Mouse (Mus musculus): ENCODE data around the gene Cfap74.
"Not testable (repeated sequence)": the region's sequence is repeated elsewhere in the genome, so short reads cannot be mapped to it uniquely, and the experiment has no call there.

Cfap74 gene

DNA sequence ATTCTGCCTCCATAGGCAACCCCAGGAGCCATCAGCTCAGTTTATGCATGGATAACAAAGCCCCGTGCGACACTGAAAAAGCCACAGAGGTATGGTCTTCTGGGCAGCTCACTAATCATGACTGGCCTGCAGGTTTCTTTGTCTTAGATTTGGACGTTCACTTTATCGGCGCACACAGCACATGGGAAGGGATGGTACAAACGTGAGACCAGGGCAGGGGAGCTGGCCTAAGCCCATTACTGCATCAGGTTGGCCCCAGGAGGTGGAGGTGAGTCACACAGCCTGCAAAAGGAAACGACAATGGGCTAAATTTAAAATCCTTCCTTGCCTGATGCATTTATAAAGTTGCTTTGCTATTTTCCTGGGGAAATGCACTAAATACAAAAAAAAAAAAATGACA is 7.9 kb upstream of the Cfap74 start:
- ATAC-seq (ENCODE audit: insufficient number of reproducible peaks, low FRiP score, low TSS enrichment) = no peak

DNA sequence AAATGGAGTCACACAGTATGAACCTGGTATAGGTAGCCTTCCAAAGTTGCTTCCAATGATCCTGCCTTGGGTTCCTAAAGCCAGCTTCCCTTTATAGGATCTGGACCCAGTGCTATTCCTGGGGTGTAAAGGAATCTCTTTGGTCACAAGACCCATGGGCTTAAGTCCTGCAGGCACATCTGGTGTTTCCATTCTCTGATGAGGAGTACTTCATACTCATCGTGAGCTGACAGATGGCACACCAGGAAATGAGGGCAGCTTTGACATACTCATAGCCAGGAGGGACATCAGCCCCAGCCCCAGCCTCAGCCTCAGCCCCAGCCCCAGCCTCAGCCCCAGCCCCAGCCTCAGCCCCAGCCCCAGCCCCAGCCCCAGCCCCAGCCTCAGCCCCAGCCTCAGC is 6.5 kb upstream of the Cfap74 start:
- ATAC-seq (ENCODE audit: insufficient number of reproducible peaks, low FRiP score, low TSS enrichment) = no peak

DNA sequence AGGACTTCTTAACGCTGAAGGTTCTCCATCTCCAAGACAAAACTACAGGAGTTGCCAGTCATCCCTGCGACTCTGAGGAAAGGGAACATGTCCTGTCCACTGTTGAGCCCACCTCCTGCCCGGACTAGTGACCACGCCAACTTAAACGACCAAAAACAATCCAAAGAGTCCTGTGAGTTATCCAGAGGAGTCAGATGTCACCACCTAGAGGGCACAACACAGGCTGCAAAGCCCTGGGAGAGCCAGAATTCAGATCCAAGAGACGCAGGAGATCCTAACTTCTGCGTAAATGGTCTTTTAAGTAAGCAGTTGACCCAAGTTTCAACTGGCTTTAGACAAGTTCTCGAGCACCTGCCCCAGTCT is 314 bp upstream of the Cfap74 start:
- no peak for ATAC-seq (ENCODE audit: insufficient number of reproducible peaks, low FRiP score, low TSS enrichment)

DNA sequence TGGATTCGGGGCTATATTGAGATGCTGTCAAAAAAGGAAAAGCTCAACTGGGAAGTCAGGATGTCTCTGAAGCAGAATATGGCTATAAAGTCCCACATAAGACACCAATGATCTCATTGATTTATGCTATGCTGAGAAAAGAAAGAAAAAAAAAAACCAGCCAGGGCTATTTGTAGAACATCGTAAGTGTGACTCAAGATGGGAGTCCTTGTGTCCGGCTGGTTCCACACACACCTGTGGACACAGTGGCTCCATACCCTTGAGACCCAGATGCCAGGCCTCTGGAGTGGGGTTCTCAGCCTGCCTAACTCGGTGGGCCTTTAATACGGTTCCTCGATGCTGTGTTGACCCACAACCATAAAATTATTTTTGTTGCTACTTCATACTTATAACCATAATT is 3.1 kb downstream of the Cfap74 start:
- no peak for ATAC-seq (ENCODE audit: insufficient number of reproducible peaks, low FRiP score, low TSS enrichment)

DNA sequence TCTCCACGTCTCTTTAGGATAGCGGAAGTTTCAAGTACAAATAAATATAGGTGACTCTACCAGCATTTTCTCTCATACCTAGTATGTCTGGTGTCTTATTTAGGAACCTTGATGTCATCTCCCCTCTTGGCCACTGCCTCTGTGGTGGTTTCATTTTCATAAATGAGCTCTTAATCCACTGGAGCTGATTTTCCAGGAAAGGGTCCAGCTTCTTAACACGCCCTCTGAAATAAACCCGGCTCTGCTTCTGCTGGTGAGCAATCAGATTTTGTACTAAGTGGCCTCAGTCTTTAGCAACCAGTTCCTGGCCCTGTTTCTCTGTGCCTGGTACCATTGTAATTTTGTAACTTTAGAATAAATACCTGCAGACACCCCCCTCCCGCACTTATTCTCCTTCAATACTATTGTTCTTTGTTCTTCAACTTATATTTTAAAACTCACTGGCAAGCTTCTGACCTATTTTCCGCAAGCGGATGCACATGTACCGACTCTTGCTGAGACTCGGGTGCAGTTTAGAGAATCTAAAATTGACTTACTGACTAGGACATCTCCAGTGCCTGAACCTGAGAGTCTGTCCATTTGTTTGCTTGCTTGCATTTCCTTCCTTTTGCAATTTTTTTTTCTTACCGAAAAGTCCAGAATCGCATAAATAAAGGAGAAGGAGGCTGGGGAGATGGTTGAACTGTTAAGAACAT is 4.8 kb downstream of the Cfap74 start:
- ATAC-seq (ENCODE audit: insufficient number of reproducible peaks, low FRiP score, low TSS enrichment) = no peak

DNA sequence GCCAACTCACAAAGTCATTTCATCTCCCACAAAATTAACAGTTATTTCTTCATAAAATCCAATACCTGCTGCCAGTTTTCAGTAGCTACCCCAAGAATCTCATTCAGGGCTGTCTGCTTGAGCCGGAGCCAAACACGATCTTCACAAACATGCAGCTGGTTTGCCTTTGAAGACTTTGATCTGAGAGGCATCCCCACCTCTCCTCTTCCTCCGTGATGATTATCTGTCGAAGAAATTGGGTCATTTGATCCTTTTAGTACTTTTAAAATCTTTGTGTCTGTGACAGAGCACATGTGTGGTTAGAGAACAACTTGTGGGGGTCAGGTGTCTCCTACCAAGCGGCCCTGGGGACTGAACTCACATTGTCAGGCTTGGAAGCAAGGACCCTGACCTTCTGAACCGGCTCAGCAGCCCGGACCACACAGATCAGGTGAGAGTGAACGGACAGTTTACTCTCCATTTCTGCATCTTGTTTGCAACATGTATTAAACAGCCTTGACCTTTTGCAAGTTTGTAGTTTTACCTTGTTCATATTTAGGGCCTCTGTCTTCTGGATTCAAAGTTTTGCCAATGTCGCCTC is 5.8 kb downstream of the Cfap74 start:
- no peak for ATAC-seq (ENCODE audit: insufficient number of reproducible peaks, low FRiP score, low TSS enrichment)

DNA sequence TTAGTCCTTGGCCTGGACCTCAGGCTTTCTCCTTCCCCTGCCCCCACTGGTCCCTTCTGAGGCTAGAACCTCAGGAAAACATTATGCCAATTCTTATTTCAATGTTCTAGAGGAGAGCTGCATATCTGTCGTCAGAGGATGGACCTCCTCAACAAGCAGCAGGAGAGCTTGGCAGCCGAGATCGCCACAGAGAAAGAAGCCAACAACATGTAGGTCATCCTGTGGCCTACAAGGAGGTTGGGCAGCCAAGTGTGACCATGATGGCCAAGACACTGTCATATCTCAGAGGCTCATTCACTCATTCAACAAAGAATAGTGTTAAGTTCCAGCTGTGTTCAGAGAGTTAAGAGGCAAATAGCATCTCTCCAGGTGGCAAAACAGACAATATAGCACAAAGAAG is 11.1 kb downstream of the Cfap74 start:
- ATAC-seq (ENCODE audit: insufficient number of reproducible peaks, low FRiP score, low TSS enrichment) = peak; percentile 78; the same call in 1 of the 2 replicates

DNA sequence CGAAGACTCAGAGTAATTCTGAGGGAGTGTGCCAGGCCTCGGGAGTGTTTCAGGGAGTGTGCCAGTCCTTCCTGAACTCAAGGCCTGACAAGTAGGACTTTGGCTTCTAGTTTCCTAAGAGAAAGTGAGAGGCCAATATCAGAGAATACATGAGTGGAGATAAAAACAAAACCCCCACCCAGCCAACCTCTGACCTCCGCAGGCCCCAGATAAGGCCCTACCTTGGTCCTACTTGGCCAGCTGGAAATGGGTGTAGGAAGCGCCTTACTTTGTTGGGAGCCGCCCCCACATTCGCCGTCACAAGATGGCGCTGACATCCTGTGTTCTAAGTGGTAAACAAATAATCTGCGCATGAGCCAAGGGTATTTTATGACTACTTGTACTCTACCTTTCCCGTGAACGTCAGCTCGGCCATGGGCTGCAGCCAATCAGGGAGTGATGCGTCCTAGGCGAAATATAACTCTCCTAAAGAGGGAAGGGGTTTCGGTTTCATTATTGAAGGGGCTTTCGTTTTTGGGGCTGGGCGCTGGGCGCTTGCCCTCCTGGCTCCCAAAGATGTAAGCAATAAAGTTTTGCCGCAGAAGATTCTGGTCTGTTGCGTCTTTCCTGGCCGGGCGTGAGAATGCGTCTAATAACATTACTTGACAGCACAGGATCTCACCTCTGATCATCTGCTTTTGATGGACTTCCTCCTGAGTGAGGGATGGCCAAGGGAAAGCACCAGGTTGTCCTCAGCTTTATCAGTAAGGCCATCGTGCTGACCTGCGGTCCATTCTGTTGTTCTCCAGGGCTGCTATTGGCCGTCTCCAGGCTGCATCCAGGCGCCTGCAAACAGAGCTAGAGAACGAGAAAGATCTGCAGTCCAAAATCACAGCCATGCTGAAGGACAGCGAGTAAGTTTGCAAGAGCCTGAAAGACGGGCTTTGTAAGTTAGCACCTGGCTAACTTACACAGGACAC is 12.7 kb downstream of the Cfap74 start:
- ATAC-seq (ENCODE audit: insufficient number of reproducible peaks, low FRiP score, low TSS enrichment) = not testable (repeated sequence)

DNA sequence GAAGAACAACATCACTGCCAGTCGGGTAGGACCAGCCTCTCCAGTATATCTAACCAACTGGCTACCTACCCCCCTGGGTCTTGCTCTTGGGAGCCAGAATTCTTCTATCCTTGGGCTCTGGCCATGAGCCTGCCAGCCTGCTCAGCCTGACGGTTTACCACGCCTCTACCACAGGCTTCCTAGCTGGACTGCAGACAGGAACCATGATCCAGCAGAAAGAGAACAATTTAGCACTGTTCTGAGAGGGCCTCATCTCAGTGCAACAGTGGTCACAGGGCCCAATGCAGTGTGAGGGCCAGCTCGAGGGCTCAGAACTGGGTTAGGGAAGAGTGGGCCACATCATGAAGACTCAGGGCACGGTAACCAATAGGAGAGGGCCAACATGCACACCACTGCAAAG is 15.0 kb downstream of the Cfap74 start:
- ATAC-seq (ENCODE audit: insufficient number of reproducible peaks, low FRiP score, low TSS enrichment) = no peak

DNA sequence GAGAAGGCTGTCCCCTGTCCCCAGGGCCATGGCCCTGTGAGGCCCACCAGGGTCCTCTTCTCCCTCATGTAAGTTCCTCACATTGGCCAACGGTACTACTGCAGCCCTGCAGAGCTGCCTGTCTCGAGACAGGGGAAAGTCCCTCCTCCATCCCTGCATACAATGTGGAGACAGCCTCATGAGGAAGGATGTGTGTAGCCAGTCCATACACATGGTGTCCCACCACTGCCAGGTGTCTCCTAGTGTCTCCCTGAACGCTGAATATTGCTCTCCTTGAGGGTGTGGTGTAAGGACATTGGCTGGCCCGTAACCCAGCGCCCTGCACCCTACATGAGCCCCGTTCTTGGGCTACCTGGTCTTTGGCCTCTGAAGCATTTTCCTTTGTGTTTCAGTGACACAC is 17.3 kb downstream of the Cfap74 start:
- no peak for ATAC-seq (ENCODE audit: insufficient number of reproducible peaks, low FRiP score, low TSS enrichment)

DNA sequence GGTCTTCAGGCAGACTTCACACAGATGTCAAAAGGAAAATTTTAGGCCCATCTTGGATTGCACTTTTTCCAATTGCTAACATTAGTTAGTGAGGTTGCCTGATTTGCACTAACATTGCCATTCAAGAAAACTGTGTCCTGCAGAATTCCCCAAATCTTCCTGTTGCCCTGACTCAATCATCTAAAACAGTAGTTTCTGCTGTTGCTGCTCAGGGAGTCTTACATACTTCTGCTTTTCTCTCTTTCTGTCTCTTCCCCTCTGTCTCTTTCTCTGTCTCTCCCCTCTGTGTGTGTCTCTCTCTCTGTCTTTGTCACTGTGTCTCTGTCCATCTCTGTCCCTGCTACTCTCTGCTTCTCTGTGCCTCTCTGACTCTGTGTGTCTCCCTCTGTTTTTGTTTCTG is 19.5 kb downstream of the Cfap74 start:
- no peak for ATAC-seq (ENCODE audit: insufficient number of reproducible peaks, low FRiP score, low TSS enrichment)

DNA sequence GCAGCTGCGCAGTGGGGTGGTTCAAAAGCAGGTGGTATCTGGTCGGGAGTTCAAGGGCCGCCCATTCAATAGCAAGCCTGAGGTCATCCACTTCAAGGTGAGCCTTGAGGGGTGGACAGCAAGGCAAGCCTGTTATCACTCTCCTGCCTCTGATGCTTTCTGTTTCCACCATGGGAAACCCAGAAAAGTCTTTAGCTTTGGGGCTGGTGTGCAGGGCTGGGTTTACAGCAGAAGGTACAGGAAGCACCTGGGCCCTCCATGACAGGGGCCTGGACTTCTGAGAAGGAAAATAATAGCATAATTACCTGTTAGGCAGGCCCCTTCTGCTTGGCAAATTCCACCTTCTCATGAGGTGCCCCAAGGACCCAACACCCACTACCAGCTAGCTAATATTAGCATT is 20.2 kb downstream of the Cfap74 start:
- ATAC-seq (ENCODE audit: insufficient number of reproducible peaks, low FRiP score, low TSS enrichment) = no peak

DNA sequence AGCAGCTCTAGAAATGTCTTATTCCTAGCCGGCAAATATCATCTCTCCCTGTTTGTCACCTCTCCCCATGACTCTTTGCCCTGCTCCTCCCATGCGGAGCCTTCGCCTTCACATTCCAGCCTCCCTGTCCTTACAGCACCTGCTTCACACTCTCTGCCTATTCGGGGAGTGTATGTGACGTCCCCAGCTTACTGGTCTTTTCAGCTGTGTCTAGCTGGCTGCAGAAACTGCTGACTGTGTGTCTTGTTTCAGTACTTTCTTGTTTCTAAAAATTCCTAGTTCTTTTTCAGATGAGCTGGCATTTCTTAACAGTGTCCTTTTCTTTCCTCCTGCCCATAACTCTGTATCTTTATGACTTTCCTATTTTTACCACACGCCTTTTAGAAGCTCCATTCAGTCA is 23.4 kb downstream of the Cfap74 start:
- ATAC-seq (ENCODE audit: insufficient number of reproducible peaks, low FRiP score, low TSS enrichment) = no peak

DNA sequence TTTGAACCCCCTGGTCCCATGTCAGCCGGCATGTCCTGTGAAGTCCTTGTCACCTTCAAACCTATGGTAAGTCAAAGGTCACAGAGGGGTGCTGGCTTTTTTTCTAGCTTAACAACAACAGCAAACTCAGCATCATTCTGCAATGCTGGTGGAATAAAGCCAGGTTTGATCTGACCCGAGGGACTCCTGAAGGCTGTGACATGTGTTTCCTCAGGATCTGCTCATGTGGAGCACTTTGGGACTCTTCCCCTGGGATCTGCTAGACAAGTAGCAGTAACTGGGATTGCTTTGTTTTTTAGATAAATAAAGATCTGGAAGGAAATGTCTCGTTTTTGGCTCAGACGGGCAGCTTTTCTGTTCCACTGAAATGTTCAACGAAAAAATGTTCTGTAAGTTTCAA is 25.0 kb downstream of the Cfap74 start:
- ATAC-seq (ENCODE audit: insufficient number of reproducible peaks, low FRiP score, low TSS enrichment) = no peak

DNA sequence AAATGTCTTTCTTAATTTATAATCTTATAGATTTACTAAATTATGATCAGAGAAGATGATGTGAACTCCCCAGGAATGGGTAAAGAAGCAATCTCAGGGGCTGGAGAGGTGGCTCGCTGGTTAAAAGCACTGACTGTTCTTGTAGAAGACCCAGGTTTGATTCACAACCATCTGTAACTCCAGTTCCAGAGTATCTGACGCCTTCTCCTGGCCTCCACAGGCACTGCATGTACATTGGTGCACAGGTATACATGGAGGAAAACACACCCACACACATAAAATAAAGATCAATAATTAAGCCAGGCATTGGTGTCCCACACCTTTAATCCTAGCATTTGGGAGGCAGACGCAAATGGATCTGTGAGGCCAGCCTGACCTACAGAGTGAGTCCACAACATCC is 33.8 kb downstream of the Cfap74 start:
- no peak for ATAC-seq (ENCODE audit: insufficient number of reproducible peaks, low FRiP score, low TSS enrichment)

DNA sequence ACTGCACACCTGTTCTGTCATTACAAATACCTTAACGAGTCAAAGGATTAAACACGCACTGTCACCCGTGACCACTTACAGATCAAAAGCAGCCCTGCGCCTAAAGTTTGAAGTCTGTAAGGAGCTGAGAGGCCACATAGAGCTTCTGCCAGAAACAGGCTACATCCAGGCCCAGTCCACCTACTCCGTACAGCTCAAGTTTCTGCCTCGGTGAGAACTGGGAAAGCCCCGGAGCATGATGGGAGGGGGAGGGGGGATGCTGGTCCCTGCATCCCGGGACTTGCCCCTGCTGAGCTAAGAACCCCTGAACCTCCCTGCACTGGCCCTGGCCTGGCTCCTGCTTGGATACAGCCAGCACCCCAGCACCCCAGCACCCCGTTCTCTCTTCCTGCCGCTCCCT is 42.6 kb downstream of the Cfap74 start:
- no peak for ATAC-seq (ENCODE audit: insufficient number of reproducible peaks, low FRiP score, low TSS enrichment)

DNA sequence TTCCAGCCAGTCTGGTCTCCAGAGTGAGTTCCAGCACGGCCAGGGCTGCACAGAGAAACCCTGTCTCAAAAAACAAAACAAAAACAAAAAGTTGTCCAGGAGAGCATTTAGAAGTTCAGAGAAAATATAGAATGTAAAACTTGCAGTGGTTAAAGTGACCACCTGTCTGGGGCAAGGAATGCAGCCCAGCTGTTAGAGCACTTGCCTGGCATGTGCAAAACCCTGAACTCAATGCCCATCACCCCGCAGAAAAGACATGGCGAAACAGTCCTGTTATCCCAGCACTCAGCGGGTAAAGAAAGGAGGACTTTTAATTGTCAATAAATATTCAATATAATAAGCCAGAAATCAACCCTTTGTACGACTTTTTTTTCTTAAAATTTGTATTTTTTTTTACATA is 49.6 kb downstream of the Cfap74 start:
- no peak for ATAC-seq (ENCODE audit: insufficient number of reproducible peaks, low FRiP score, low TSS enrichment)

DNA sequence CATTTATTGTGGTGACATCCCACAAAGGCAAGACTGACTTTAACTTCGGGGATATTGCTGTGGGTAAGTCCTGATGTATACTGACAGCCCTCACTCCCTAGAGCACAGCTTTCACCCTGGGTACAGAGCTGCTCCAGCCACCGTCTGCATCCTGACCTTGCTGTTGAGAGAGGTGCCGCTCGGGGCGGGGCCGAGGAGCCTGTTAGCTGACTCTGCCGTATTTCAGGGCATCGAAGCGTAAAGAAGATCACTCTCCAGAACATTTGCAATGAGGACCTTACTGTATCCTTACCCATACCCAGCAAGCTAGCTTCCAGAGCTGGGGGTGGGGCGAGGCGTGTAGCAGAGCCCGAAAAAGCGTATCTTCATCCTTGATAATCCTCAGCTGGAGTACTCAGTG is 54.1 kb downstream of the Cfap74 start:
- ATAC-seq (ENCODE audit: insufficient number of reproducible peaks, low FRiP score, low TSS enrichment) = no peak

DNA sequence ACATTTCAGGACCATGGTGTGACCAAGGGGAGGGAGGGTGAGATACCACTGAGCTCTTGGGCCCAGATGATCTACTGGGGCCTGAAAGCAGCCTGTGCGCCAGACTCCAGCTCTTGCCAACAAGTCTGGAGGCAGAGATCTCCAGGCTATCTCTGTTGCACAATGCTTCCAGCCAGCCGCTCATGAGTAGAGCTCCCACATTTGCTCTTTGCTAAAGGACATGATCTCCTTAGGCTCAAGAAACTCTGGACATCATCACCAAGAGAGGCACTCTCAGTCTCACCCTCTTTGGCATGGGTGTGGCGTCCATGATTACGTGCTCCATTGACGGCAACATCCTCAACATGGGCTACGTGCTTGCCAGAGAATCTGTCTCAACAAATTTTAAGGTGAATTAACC is 54.6 kb downstream of the Cfap74 start:
- ATAC-seq (ENCODE audit: insufficient number of reproducible peaks, low FRiP score, low TSS enrichment) = no peak

DNA sequence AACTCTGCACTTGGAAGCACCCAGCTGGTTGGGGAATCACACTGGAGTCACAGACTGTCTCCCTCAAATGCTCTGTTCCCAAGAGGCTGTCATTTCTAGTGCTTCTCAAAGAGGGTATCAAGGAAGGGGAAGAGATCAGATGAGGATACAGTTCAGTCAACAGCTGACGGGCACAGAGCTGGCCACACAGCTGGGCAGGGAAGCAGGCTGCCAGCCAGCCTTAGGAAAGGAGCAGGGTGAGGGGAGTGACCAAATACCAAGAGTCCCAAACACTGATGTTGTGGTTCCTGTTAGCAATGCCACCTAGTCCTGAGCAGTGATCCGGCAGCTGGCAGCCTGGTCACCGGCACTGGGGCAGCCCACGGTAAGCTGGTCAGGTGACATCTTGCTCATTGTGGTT is 55.1 kb downstream of the Cfap74 start:
- no peak for ATAC-seq (ENCODE audit: insufficient number of reproducible peaks, low FRiP score, low TSS enrichment)

DNA sequence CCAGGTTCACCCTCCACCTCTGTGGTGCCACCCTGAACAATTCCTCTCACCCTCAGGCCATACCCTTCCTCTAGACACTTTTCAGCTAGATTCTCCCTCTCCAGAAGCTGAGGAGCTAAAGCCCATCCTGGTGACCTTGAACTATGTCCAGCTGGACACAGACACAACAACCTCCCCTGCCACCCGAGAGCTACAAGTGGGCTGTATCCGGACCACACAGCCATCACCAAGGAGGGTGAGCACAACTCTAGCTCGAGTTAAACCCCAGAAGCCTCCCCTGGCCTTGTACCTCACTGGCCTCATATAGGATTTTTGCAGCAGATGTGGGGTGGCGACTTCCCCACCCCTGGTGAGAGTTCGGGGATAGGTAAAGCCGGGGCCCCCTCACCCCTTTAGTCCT is 56.6 kb downstream of the Cfap74 start:
- no peak for ATAC-seq (ENCODE audit: insufficient number of reproducible peaks, low FRiP score, low TSS enrichment)

DNA sequence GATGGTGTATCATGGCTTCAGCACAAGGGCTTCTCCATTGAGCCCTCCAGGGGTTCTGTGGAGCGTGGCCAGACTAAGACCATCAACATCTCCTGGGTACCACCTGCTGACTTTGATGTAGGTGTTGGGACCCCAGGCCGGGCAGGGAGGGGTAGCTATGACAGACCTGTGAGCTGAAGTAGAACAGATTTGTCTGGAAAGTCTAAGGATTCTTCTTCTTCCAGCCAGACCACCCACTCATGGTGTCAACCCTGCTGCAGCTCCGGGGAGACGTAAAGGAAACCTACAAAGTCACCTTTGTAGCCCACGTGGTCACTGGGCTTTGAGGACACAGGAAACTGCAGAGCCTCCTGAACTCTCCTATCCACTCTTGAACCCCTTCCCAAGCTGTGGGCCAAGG is 57.1 kb downstream of the Cfap74 start:
- no peak for ATAC-seq (ENCODE audit: insufficient number of reproducible peaks, low FRiP score, low TSS enrichment)

Data from cerebellum, adult (tissue).